ENCODE assay signal across 19 mouse cellular contexts in genomic region chr7:137648621-137649020, GRCm38 (mm10).
"Had no signal": no experiment of that assay in that cellular context is flagged by ENCODE, and none has a peak within 500 bp of the region (broad histone marks: within the 10 kb centered on the region; RNA-seq: fewer than 3 reads in every experiment).

No protein-coding gene starts in this region.

- H3K4me1 ChIP-seq: midbrain, embryonic 12.5 days; stomach, embryonic 15.5 days had no signal

- H3K9me3 ChIP-seq: midbrain, embryonic 10.5 days; midbrain, embryonic 12.5 days; neural tube, embryonic 13.5 days; neural tube, embryonic 15.5 days; stomach, embryonic 15.5 days had no signal

- H3K27ac ChIP-seq: midbrain, embryonic 10.5 days; midbrain, embryonic 12.5 days; neural tube, embryonic 13.5 days; neural tube, embryonic 15.5 days; stomach, embryonic 15.5 days; stomach, postnatal 0 days had no signal

- ATAC-seq: midbrain, embryonic 16.5 days had no signal

- H3K9ac ChIP-seq: lung, embryonic 14.5 days; midbrain, embryonic 12.5 days; neural tube, embryonic 13.5 days; neural tube, embryonic 15.5 days; stomach, embryonic 15.5 days had no signal

- H3K36me3 ChIP-seq: midbrain, embryonic 10.5 days; midbrain, embryonic 12.5 days; neural tube, embryonic 13.5 days; neural tube, embryonic 15.5 days; stomach, embryonic 15.5 days had no signal

- DNase-seq: lung, adult 18-20 months; lung, embryonic 14.5 days; lung, postnatal 10 days; lung, postnatal 4 days; midbrain, embryonic 14.5 days; retina, postnatal 1 day; right cerebral cortex, adult 18-20 months; right cerebral cortex, postnatal 14 days; thymus, adult 2 months; thymus, postnatal 25 days; thymus, postnatal 4 days had no signal

- H3K27me3 ChIP-seq: midbrain, embryonic 12.5 days; neural tube, embryonic 13.5 days; neural tube, embryonic 15.5 days; stomach, embryonic 15.5 days had no signal

- H3K4me2 ChIP-seq: lung, embryonic 14.5 days; midbrain, embryonic 12.5 days; neural tube, embryonic 13.5 days; neural tube, embryonic 15.5 days; stomach, embryonic 15.5 days had no signal

- H3K4me3 ChIP-seq: midbrain, embryonic 10.5 days; midbrain, embryonic 12.5 days; myocyte; neural tube, embryonic 13.5 days; neural tube, embryonic 15.5 days; stomach, embryonic 15.5 days had no signal
